In the genomic region with DNA sequence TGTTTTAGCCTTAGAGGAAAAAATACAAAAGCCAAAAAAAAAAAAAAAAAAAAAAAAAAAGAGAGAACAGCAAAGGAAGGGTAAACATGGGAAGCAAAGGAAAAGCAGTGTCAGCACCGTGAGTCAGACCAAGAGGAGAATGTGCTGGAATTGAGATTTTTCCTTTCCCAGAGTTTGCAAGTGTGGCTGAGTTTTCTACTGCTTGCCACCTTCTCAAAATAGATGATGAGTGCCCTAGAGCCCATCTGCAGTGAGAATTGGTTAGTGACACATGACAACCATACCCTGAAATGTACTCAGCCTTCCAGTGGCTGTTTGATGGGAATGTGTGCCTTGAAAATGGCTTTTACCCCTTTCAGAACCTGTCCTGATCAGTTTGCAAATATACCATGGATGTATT, we compare ENCODE assay signal across 12 mouse cellular contexts.
"Had no signal": no experiment of that assay in that cellular context is flagged by ENCODE, and none has a peak within 500 bp of the region (broad histone marks: within the 10 kb centered on the region; RNA-seq: fewer than 3 reads in every experiment).

No protein-coding gene starts in this region.

- DNase-seq: lung, adult 18-20 months; lung, embryonic 14.5 days; lung, postnatal 10 days; lung, postnatal 4 days; midbrain, embryonic 14.5 days; retina, postnatal 1 day; right cerebral cortex, postnatal 25 days; right cerebral cortex, postnatal 4 days; spleen, adult 18-20 months; thymus, adult 2 months; thymus, postnatal 25 days; thymus, postnatal 4 days had no signal
